Mouse (Mus musculus) adrenal gland, postnatal 10 days (tissue): ENCODE measurements around the gene Snx29. TPM values are rescaled to one million over a fixed set of nuclear protein-coding genes. Genes with fewer than 3 reads are reported as not detected.

Experiments
- DNase-seq: peaks from one replicate; pipeline ENCODE4 v3.0.0; 2021; ENCODE audit warnings: mixed read lengths
- total RNA-seq, 2 experiments: library from RNA; stranded (reverse); gene quantifications; 2 replicates each; pipeline ENCODE4 v1.2.3; 2021

Snx29 gene
- total RNA-seq, 2 experiments from 2014 or later = 14.7 to 19.7 TPM

DNA sequence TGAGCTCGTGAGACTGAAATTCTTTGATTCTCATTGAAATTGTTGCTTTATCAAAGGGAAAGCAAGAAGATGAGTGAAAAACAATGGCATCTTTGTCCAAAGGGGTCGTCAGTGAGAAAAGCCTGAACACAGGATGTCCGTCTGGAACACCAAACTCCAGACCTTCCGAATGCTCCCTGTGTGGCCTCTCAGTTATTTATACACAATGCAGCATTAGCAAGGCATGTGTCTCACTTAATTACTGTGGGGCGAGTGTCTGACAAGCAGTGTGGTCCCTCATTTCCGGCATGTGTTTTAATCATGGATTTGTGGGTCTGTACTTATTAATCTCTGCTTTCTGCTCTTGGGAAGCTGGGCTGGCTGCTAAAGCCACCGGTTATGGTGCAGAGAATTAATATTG lies 275.1 kb downstream of the Snx29 start:
- no peak for DNase-seq

DNA sequence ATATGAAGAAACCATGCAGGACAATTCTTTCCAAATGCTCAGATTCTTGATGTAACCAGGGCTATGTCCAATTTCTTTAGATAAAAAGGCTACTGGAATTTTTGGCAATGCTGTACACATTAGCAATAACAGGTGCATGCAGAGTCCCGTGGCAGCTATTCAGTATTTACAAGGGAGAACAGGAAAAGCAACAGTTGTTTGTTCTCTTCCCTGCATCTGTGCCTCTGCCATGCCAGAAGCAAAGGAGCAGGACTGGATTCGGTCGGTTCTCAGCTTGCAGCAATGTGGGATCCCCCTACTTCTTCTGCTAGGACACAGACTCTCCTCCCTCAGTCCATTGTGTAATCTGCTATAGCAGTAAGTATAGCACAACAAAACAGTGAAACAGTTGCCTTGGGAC lies 276.8 kb downstream of the Snx29 start:
- no peak for DNase-seq

DNA sequence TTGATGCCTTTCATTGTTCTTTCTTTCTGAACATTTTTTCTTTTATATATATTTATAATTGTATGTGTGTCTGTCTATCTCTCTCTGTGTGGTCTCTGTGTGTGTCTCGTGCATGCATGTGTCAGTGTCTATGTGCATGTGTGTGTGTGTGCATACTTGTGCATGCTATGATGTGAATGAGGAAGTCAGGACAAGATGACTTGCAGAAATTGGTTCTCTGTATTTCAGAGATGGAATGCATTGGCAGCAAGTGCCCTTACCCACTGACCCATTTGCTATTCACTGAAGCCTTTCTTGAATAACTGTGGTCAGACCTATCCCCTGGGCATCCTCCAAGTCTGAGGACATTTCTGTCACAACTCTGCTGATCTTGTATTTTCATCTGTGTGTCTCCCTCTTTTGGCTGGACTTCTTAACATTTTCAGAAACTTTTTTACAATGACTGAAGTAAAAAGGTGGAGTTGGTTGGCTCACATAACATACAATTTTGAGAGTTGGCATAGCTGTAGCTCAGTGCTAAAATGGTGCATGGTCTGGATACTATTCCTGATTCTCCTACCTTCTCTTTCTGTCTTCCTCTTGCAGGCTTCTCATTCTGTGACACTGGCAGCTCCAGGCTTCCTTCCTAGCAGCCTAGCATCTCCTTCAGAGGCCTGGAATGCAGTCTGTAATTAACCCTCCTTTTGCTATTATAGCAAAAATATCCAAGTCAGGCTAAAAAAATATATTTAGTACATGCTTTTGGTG lies 278.8 kb downstream of the Snx29 start:
- no peak for DNase-seq

DNA sequence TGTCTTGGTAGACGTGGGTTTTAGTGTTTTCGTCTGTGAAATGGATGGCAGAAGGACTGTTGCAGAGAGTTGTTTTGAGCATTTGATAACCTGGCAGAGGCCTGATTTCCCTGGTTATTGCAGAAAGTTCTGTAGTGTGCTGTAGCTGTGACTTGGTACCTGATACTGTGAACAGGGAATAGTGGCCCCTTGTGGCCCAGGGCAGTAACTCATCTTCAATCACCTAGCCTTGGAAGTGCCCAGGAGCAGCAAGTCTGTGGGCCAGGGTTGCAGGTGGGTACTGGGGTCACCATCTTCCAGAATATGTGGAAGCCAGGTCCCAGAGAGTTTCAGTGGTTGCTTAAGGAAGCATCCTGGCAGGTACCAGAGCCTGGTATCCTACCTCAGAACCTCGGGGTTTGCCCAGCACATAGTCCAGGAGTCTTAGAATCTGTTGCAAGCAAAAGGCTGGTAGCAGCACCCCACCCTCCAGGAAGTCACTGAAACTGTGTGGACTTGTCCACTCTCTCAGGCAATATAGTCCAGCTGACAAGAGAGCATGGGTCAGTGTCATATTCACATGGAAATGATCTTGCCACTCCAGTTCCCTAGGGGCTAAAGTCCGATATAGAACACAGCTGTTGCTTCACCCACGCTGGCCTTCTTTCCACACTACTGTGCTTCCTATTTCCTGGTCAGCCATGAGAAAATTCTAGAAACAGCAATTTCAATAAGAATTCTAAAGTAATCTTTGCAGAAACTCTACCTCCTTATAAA lies 281.1 kb downstream of the Snx29 start:
- DNase-seq = peak; percentile 44

DNA sequence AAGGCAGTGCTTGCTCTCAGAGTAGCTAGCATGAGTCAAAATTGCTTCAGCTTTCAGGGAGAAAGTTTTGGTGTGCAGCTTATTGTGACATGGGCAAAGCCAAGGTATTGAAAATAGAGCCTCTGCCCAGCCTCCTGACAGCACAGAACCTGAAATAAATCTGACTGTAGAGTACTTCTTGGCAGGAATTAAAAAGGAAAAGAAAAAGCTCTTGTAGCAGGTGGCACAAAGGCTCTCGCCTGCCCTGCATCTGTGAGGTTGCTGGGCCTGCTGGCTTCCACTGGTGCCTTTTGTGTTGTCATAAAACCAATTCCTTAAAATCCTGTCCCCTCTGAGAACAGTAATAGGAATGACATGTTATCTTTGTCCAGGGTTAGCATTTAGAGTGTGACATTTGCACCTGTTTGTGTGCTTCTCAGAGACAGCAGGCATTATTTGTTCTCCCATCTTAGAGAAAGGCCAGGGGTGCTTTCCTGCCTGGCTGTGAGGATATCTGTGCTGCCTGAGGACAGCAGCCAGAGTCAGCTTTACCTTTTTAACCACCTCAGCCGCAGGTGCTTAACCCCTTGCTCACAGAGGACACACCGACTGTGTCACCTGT lies 289.9 kb downstream of the Snx29 start:
- no peak for DNase-seq

DNA sequence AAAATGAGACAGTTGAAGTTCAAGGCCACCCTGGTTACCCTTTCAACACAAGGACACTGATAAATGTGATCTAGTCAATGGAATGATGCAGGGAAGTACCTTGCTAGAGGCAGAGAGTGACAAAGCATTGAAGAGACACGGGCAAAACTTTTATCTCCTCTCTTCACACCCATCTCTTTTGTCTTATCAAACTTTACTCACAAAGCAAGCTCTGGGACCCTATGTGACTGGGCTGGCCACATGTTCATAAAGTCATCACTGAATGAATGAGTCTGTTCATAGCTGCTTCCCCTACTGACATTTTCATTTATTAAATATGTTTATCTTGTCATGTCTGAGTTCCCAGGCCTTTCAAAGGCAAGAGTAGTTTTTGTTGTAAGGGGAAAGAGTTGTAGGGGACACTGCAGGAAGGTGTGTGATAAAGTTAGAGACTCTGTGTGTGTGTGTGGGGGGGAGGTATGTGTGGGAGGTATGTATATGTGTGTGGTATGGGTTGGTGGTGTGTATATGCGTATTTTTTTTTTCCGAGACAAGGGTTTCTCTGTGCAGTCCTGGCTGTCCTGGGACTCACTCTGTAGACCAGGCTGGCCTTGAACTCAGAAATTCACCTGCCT lies 291.8 kb downstream of the Snx29 start:
- DNase-seq = peak; percentile 20

DNA sequence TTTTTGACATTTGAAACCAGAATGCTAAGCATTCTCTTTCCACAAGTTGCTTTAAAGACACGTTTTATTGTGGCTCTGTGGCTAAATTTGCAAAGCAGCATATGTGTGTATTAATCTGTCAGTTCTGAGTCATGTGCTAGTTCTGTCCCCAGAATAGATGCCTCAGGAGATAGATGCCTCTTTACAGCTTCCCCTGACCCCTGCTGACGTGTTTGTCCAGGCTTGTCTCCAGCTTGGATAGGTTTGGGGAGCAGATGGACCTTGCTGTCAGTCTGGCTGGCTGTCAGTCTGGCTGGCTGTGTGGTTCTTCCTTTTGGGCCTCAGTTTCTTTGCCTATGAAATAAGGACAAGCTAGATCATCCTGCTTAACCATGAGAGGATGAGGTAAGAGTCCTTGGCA lies 292.9 kb downstream of the Snx29 start:
- peak; percentile 26 for DNase-seq

DNA sequence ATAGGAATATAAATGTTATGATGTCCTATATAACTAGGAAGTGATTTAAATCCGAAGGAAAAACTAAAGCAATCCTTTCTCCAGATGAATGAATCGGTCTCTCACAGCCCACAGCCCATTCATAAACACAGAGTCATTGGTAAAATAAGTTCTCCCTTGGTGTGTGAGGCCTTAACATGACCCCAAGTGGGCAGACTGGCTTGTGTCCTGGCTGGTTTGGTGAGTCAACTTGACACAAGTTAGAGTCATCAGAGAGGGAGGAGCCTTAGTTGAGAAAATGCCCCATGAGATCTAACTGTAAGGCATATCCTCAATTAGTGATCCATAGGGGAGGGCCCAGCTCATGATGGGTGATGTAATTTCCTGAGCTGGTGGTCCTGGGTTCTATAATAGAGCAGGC lies 297.2 kb downstream of the Snx29 start:
- DNase-seq = no peak

DNA sequence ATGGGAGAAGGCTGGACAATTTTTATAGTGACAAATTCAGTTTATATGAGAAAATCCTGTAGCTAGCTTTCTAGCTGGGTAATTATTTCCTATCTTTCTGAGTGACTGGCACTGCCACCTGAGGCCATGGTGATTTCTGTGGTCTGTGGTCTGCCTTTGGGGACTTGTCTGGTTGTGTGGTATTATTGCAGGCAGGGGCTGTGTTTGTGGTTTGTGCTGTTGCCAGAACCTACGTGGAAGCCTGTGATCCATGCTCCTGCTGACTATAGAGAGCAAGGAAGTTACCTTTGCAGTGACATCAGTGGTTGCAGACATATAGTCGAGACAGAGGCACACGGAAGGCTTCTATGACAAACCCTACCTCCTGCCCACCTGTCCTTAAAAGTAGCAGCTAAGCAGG lies 298.3 kb downstream of the Snx29 start:
- no peak for DNase-seq

DNA sequence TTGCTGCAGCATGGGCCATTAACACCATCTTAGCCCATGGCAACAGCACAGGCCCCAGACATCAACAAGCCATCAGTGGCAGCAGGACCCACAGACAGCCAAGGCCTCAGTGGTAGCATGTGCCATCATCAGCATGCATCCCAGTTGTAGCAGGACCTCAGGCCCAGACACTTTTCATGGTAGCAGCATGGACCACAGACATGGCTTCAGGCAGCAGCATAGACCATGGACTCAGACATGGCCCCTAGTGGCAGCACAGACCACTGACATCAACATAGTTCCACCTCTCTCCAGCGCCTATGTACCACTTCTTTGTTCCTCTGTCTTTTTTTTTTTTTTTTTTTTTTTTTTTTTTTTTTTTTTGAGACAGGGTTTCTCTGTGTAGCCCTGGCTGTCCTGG lies 299.0 kb downstream of the Snx29 start:
- DNase-seq = no peak

DNA sequence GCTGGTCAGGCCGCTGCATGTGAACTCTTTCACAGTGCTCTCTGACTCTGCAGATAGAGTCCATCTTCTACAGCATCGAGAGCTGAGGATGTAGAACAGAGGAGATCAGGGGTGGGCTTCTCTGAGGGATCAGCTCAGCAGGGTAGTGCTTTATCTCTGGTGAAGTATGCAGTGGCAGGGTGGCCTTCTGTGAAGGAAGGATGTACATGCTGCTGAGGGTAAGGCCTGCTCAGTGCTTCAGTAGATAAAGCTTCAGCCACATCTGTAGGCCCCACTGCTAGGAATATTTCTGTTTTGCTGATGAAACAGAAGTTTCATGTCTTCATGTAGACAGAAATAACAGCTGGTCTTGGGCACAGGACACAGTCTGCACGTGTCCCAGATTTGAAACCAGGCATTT lies 300.3 kb downstream of the Snx29 start:
- no peak for DNase-seq

DNA sequence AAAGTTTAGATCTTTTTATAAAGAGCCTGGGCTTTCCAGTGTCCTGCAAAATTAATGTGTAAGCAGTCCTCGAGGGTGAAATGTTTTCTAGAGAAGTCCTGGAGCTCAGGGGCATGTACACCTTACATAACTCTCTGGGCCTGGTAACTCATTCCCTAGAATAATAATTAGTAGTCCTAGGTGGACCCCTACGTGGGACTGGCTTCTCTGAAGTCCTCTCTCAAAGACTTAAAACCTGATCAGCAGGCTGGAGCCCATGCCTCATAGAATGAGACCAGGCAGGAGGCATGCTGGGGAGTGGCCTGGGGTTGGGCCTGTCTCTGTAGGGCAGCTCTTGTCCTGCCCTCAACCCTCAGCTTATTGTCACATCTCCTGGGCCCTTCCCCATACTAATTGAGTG lies 301.4 kb downstream of the Snx29 start:
- no peak for DNase-seq

DNA sequence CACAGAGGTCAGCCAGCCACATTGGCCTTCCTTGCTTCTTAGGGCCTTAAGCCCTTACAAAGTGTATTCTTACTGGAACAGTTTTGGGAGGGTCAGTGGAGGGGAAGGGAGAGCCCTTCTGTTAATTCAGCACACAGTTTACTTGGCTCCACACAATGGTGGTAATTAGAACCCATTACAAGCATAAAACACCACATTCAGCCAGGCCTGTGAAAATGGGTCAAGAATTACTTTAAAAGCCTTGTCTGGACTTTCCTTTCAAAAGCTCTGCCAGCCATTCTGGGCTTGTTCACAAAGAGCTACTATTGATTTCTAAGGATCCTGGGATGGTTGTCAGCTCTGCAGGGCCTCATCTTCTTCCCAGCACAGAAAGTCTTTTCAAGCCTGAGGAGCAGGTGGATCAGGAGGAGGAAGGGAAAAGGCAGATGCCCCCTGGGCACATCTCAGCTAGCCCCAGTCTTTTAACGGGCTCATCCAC lies 303.3 kb downstream of the Snx29 start:
- DNase-seq = no peak

DNA sequence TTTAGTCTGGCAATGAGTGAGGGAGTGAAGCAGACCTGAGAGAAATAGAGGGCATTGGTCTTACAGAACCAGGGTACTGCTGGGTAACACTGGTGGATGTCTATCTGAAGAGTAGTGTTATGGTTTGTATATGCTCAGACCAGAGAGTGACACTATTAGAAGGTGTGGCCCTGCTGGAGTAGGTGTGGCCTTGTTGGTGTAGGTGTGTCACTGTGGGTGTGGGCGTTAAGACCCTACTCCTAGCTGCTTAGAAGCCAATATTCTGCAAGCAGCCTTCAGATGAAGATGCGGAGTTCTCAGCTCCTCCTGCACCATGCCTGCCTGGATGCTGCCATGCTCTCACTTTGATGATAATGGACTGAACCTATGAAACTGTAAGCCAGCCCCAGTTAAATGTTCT lies 303.9 kb downstream of the Snx29 start:
- no peak for DNase-seq

DNA sequence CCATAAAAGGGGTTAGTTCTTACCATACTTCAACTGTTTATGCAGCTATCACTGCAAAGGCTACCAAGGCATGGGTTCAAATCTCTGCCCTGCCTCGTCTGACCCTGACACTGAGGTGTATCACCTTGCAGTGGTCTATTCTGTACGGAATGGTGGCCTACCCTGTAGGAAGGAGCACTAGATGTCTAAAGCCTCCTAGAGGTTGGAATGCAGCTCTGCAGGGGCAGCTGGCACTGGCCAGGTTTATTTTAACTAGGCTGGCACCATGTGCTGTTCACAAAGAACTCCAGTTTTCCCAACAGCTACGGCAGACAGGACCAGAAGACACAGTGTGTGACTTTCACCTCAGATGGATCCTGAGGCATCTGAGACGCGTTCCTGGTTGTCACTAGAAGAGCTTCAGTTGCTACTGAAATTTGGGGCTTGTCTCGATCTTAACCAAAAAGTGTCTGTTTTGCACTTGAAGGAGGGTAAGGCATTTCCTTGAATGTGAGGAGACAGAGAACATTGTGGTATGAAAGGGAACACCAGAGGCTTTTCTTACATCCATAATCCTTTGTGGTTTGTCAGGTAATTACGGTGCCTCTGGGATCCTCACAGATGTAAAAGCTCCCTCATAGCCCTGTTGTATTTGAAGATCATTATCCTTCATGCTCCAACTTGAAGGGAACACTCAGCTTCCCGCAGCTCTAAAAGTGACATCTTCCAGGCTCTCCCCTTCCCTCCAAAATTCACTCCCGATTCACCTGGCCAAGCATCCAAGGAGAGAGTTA lies 305.3 kb downstream of the Snx29 start:
- no peak for DNase-seq

DNA sequence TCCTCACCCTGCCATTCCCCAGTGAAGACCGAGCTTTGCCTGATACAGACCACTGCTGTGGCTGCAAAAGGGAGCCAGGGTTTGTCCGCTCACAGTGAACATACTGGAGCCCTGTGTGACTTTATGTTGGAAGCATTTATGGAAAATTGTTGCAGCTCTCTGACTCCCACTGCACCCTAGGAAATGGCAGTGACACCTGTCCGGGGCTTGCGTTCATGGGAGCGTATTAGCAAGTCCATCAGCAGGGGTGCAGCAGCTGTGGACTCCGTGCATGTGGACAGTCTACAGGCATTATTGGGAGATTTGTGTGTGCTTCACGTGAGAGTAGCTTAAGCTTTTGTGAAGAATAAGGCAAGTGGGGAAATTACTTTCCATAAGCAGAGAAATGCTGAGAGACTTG lies 307.0 kb downstream of the Snx29 start:
- no peak for DNase-seq

DNA sequence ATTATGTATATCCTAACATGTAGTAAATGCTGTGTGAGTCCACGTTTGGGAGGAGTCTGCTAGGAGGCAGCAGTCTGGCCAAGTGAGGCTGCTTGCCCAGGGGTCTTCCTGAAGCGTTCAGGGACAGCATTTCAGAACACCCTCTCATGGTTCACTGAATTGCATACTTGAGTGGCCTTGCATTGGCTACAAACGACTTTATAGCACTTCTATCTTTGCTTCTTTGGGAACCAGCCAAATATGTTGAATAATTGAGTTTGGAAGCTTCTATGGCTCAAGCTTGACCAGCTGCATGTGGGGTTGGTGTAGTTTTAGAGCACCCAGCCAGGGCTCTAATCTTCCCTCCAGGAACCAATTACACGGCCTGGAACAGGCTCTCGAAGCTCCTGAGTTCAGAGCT lies 307.8 kb downstream of the Snx29 start:
- no peak for DNase-seq

DNA sequence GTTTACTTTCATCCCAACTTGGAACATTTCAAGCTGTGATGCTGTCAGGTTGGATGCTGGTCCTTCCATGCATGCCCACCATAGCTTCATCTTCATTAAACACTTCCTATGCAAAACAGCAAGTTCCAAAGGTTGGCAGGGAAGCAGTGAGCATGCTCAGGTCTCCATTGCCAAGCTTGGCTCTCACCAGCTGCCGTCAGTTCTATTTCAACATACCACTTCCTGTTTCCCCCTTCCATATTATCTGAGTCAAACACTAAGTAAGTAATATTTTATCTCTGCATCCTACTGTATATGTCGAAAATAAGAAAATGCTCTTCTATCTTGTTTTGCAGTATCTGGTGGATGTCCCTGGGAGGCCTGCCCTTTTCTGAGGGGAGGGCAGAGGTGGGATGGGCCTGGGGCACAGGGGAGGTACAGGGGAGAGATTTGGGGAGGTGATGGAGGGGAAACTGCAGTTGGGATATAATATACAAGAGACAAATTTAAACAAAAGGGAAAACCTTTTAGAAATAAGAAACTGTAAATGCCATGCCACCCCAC lies 309.6 kb downstream of the Snx29 start:
- no peak for DNase-seq

DNA sequence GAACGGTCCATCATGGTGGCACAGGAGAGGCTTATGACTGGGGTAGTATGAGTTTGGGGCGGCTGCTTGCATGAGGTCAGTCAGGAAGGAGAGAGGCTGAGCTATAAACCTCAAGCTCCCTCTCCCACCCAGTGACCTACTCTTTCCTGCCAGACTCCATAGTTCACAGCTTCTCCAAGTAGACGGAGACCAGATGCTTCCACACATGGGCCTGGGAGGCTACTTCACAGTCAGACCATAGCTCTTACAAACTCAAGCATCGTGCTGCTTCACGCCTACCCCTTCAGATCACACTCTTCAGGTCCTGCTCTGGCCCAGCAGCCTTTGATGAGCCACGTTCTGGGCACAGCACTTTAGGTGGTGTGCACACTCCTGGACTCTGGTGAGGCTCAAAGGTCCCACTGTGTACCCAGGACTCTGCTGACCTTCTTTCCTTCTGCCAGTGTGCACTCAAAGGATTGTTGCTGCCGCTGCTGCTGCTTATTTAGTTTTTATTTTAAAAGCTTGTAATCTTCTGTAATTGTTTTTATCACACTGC lies 313.6 kb downstream of the Snx29 start:
- DNase-seq = no peak

DNA sequence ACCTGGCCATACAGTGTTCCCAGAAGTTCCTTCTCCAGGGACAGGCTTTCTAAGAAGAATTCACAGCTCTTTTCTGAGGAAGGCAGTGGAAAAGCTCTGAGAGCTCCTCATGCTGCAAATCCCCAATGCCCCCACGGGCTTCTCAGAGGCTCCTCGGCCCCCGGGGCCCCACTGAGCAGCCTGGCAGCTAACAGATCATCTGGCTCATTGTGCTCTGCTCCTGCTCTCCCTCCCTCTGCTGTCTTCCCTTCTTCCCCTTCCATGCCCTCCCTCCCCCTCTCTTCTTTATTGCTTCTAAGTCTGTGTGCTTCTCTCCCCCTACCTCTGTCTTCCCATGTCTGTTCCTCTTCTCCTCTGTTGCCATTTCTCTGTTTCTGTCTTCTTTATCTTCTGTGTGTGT lies 314.2 kb downstream of the Snx29 start:
- DNase-seq = no peak

DNA sequence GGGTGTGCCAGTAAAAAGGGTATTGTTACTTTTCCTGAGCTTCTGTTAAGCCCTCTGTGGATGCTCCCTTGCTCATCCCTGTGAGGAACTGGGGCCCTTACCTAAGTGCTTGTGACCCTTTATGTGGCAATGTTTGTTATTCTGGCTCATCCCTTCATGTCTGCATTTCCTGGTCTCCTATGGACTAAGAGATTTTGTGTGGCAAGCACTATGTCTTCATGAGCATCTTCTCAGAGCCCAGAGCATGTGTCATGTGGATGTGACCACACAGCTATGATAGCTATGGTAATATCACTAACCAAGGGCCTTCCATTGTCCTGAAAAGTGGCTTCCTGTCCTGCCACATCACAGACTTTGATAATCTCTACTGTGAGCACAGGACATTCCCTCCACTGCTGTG lies 315.1 kb downstream of the Snx29 start:
- DNase-seq = no peak

DNA sequence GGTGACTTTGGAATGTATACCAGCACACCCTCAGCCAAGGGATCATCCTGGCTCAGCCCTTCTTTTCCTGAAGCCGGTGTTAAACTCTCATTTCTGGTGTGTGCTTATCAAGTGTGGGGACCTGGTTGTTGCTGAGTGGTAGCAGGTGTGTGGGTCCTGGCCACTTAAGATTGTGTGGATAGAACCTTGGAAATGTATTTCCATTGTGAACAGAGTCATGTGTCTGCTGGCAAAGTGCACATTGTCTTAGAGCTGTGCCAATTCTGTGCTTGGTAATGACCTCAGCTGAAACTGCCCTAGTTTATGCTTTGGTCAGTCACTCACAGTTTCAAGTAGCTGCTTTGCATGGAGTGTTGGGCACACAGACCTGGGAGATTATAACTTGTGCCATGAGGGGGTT lies 316.0 kb downstream of the Snx29 start:
- peak; percentile 27 for DNase-seq
